Mouse (Mus musculus) left cerebral cortex, adult 8-10 months (tissue): Measurements from ENCODE around the gene Dhx30. TPM values are rescaled to one million over a fixed set of nuclear protein-coding genes. Genes with fewer than 3 reads are reported as not detected.

ENCODE experiments used
- DNase-seq, 2 experiments: peaks; one replicate each; pipeline ENCODE4 v3.0.0; 2022; ENCODE audit warnings: low spot score in 2 of 2
- total RNA-seq, 4 experiments: library from RNA; stranded (reverse); gene quantifications; 2 replicates each; pipeline ENCODE4 v1.2.4; 2022

The Dhx30 gene
- total RNA-seq, 4 experiments from 2014 or later = 158 to 171 (median 165) TPM

DNA sequence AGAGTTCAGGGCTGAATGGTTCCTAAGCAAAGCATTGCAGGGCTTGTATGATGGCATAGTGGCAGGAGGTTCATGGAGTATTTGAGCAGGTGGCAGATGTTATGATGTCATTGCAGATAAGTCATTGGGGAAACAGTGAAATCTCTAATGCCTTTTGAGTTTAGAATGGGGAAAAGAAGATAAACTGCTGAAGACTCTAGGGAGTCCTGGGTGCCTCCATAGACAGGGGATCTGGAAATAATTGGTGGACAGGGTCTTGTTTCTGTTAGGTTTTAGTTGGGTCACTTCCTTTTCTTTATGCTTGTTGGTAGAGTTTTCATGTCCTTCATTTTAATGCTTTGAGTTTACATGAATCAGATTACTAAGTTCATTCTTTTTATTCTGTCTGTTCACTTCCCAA is 70.4 kb downstream of the Dhx30 start:
- DNase-seq = no peak

DNA sequence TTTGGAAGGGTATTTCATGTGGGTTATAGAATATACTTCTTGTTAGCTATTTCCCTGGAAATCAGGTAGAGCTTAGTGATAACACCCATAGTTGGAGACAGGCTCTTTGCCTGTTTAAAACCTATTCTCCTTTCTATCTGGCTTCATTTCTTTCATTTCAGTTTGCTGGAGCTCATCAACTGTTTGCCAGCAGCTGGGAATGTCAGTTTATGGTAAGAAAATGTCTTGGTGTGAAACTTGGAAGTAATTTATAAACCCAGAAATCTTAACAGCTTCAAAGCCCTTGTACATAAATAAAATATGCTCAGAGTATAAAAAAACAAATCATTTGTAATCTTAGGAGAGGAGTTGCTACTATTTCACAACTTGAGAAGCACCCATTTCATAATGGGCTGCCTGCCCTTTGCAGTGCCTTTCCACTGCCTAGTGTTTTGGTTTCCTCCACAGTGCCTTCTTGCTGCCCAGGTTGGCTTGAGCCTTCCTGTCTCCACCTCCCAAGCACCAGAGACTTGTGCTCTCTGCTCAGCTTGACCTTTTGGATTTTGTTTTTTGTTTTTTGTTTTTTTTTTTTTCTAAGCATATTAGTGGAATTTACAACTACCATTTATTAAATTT is 71.8 kb downstream of the Dhx30 start:
- no peak for DNase-seq

DNA sequence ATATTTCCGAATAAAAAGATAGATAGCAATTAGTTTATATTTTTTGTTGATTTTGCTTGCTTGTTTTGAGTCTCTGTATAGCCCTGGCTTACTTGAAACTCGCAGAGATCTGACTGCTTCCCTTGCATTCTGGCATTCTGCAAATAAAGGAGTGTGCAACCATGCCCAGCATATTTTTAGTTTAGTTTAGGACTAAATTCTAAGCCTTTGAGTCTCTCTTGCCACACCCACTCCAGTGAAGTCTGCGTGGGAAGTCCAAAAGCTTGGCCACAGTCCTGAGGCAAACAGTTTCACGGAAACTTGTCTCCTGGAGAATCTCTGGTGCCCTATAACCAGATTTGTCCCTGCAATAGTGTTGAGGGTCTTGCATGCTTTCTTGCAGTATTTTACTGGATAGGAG is 73.3 kb downstream of the Dhx30 start:
- DNase-seq = peak in 1 of 2 experiments; percentile 47

DNA sequence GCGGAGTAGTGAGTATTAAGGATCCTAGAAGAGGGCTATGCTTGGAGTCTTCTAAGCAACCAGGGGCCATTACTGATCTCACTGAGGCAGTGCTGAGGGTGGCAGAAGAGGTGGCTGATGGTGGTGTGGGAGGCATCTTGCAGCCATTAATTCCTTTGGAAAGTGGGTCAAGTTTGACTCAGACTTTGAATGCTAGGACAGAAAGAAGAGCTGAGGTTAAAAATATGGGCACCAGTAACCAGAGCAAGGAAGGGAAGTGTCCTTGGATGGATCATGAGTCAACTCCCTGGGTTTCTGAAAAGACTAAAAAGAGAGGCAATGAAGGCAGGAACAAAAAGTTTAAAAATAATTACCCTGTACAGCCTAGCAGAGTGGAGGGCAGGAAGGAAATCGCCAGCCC is 79.1 kb downstream of the Dhx30 start:
- no peak for DNase-seq

DNA sequence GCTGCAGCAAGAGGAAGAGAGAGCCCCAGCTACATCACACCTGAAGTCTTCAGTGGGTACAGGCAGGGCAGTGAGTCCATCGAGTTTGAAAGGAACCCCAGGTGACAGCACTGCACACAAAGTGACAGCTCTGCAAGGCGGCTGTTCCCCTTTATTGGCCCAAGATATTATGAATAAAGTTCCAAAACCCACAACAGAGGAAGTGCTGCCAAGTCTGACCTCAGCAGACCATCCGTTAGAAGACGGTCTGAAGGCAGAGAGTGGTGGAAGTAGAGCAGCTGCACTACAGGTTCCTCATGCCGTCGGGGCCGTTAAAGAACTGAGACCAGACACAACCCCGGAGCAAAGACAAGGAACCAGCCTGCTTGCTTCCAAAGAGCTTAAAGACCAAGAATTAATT is 79.7 kb downstream of the Dhx30 start:
- no peak for DNase-seq

DNA sequence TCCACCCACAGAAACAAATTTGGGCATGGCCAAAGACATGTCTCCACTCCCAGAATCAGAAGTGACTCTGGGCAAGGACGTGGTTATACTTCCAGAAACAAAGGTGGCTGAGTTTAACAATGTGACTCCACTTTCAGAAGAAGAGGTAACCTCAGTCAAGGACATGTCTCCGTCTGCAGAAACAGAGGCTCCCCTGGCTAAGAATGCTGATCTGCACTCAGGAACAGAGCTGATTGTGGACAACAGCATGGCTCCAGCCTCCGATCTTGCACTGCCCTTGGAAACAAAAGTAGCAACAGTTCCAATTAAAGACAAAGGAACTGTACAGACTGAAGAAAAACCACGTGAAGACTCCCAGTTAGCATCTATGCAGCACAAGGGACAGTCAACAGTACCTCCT is 82.5 kb downstream of the Dhx30 start:
- DNase-seq = no peak

Other genes starting within 250 kb of the Dhx30 start
- gene Cdc25a, start 242.3 kb downstream of the Dhx30 start, total RNA-seq = 1 to 10 TPM; 4.8 to 6.1 (median 5.6) TPM
- 100 to 1,000 TPM; 382 to 453 (median 413) TPM for gene Map4, start 186.4 kb downstream of the Dhx30 start, total RNA-seq
- 10 to 100 TPM; 65.3 to 82.2 (median 72.2) TPM for gene Smarcc1, start 122 bp downstream of the Dhx30 start, total RNA-seq
- gene Cspg5, start 126.0 kb upstream of the Dhx30 start, total RNA-seq = 100 to 1,000 TPM; 360 to 411 (median 377) TPM
- 10 to 100 TPM; 11.6 to 16.4 (median 14.1) TPM for gene Elp6, start 187.3 kb upstream of the Dhx30 start, total RNA-seq
- 100 to 1,000 TPM in 2 of 4 experiments, 10 to 100 TPM in 2; 93.7 to 105 (median 99.7) TPM for gene Scap, start 215.5 kb upstream of the Dhx30 start, total RNA-seq